Mouse (Mus musculus) E14TG2a.4 (cell line): ENCODE data around the gene Fam163b.

Source experiments
- CTCF ChIP-seq: conservative IDR thresholded peaks from 2 replicates; pipeline ENCODE4 v1.5.1; 2014; ENCODE audit warnings: low read length
- NANOG ChIP-seq: IDR thresholded peaks from 2 replicates; pipeline ENCODE4 v1.6.1; 2014; ENCODE audit warnings: borderline replicate concordance, low read length, mixed read lengths

GRCm38 (mm10) chr2:27126496-27126895 lies 15.8 kb downstream of the Fam163b start:
- TF ChIP-seq CTCF (no peak), NANOG (no peak)
